Mouse (Mus musculus) forebrain, embryonic 14.5 days (tissue): ENCODE results near the gene 2010005H15Rik. TPM values are rescaled to one million over a fixed set of nuclear protein-coding genes. Genes with fewer than 3 reads are reported as not detected.
A peak's percentile ranks its signal among the peaks of the same experiment; 100 is the strongest.
"Not testable (repeated sequence)": the region's sequence is repeated elsewhere in the genome, so short reads cannot be mapped to it uniquely, and the experiment has no call there.

ENCODE experiments used
- ATAC-seq: fragments of 200-750 bp; cut with Nextera tagmentation; 2 replicates; pipeline ENCODE4 v1.8.0; 2017; ENCODE audit warnings: mild to moderate bottlenecking, moderate library complexity
- DNase-seq: peaks from one replicate; pipeline ENCODE4 v3.0.0-alpha.2; 2015; ENCODE audit warnings: low spot score
- H3K27ac ChIP-seq: fragments of 300-500 bp; sonication (generic); 2 replicates; pipeline ENCODE4 v1.5.1; 2014; ENCODE audit warnings: low read depth, mild to moderate bottlenecking, control low read depth, low read length, moderate library complexity
- H3K27me3 ChIP-seq: fragments of 300-500 bp; sonication (generic); replicated peaks from 2 replicates; pipeline ENCODE4 v1.6.1; 2014; ENCODE audit warnings: low read length, control low read depth, mixed read lengths; ENCODE audit not compliant: control insufficient read depth, insufficient read depth
- H3K36me3 ChIP-seq: fragments of 300-500 bp; sonication (generic); 2 replicates; pipeline ENCODE4 v1.6.1; 2014; ENCODE audit warnings: low read length, control low read depth; ENCODE audit not compliant: control insufficient read depth, insufficient read depth
- H3K4me1 ChIP-seq: fragments of 300-500 bp; sonication (generic); 2 replicates; pipeline ENCODE4 v1.6.1; 2014; ENCODE audit warnings: antibody characterized with exemption, low read length, control low read depth; ENCODE audit not compliant: control insufficient read depth, insufficient read depth
- H3K4me2 ChIP-seq: fragments of 300-500 bp; sonication (generic); 2 replicates; pipeline ENCODE4 v1.6.1; 2014; ENCODE audit warnings: mild to moderate bottlenecking, control low read depth, low read length
- H3K4me3 ChIP-seq: fragments of 300-500 bp; sonication (generic); 2 replicates; pipeline ENCODE4 v1.5.1; 2014; ENCODE audit warnings: low read depth, low read length, control low read depth
- H3K9ac ChIP-seq: fragments of 300-500 bp; sonication (generic); 2 replicates; pipeline ENCODE4 v1.6.1; 2014; ENCODE audit warnings: mild to moderate bottlenecking, low read length, control low read depth, moderate library complexity
- H3K9me3 ChIP-seq: fragments of 300-500 bp; sonication (generic); replicated peaks from 2 replicates; pipeline ENCODE4 v1.6.1; 2016; ENCODE audit warnings: low read length, control low read depth, mixed read lengths; ENCODE audit not compliant: control insufficient read depth
- WGBS: fragments of 180-500 bp; shearing (Covaris S2); extraction: QIAGEN DNeasy Blood & Tissue Kit; methylation state at CpG from one replicate; pipeline ENCODE4 v1.1.7; 2014; 5-methylcytosine and 5-hydroxymethylcytosine counted together
- polyA plus RNA-seq: library from polyadenylated mRNA; unstranded; fragments of >200 nt; fragmentation: Nextera tagmentation; extraction: Ambion mirVana; gene quantifications from 2 replicates; pipeline ENCODE4 v1.2.1, GENCODE M21; 2014

Gene 2010005H15Rik
- polyA plus RNA-seq = not detected in 2 replicates

DNA sequence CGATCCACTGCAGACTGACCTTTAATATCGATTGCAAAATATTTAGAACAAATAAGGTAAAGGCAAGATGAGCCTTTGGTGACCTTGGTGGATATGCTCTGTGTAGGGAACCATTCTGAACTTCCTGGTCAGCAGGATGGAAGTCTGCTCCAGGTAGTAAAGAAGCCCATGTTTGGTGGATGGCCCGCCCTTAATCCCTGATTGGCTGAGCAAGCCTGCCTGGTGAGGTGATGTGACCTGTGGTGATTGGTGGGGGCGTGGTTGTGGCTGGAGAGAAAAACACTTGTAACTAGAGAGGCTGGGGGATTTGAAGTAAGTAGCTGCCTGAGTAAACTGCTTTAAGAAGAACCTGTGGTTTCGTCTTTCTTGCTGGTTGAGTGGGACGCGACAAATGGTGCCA is at the start of gene 2010005H15Rik:
Gene 2010005H15Rik (plus strand): TSS at position 301 of the 400 bp plus-strand sequence.
- not testable (repeated sequence) for H3K4me3 ChIP-seq, H3K36me3 ChIP-seq, H3K4me1 ChIP-seq, DNase-seq, ATAC-seq, H3K27ac ChIP-seq, H3K9ac ChIP-seq, H3K9me3 ChIP-seq, H3K4me2 ChIP-seq, H3K27me3 ChIP-seq
- WGBS = 93% methylated on average over 7 of the region's 7 CpGs

GRCm38 (mm10) chr16:36176108-36176507 is 45.2 kb upstream of the 2010005H15Rik start:
- Histone ChIP-seq H3K27ac (no peak overlapping the region), H3K9ac (no peak overlapping the region), H3K27me3 (no peaks in the 10 kb centered on the region), H3K4me3 (no peak overlapping the region), H3K4me2 (no peak overlapping the region), H3K4me1 (no peaks in the 10 kb centered on the region), H3K9me3 (no peaks in the 10 kb centered on the region), H3K36me3 (no peaks in the 10 kb centered on the region)
- DNase-seq (no peak), ATAC-seq (no peak)

GRCm38 (mm10) chr16:36179910-36180309 is 41.4 kb upstream of the 2010005H15Rik start:
- Histone ChIP-seq H3K4me2 (no peak overlapping the region), H3K4me3 (no peak overlapping the region), H3K36me3 (no peaks in the 10 kb centered on the region), H3K9ac (no peak overlapping the region), H3K9me3 (no peaks in the 10 kb centered on the region), H3K27ac (no peak overlapping the region), H3K4me1 (no peaks in the 10 kb centered on the region), H3K27me3 (no peaks in the 10 kb centered on the region)
- DNase-seq (no peak), ATAC-seq (no peak)
- 85% methylated on average over 2 of the region's 2 CpGs for WGBS

DNA sequence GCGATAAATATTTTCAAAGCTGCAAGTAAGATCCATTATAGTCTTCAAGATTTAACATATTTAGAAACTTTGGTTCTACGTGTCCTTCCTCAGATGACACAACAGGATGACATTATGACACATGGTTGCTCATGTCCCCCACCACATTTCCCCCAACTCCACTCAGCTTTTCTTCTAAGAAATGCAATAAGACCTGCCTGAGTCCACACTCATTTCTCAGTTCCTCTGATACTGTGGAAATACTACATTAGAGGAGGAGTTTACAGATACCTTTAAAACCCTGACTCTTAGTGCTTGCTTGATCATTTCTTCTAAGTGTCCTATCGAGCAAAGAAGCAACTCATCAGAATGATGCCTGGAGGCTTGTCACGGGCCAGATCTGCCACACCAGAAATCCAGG is 37.4 kb upstream of the 2010005H15Rik start, which contains the start of gene Gm5483:
Gene Gm5483 (plus strand): TSS at position 301 of the 400 bp plus-strand sequence.
- not testable (repeated sequence) for H3K4me2 ChIP-seq, H3K27me3 ChIP-seq, ATAC-seq, DNase-seq, H3K4me1 ChIP-seq, H3K27ac ChIP-seq, H3K4me3 ChIP-seq, H3K9ac ChIP-seq, H3K36me3 ChIP-seq, H3K9me3 ChIP-seq
- WGBS = 87% methylated on average over 4 of the region's 4 CpGs

DNA sequence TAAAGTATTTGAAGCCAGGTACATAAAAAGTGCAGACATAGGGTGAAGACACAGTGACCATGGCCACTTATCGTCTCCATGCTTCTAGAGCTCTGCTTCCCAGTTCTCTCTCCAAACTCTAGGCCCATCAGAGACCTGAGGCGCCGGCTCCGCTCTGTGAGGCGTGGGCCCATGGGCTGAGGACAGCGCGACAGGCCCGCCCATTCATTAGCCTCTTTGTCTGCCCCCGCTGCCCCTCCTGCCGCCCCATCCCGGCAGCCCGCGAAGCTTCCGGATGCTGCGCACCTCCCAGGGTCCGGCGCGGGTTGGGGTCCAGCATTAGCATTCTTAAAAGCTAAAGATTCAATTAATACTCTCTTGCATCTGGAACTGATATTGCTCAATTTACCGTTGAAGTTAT is 22.0 kb upstream of the 2010005H15Rik start:
- Histone ChIP-seq H3K4me3 (no peak overlapping the region), H3K27me3 (no peaks in the 10 kb centered on the region), H3K4me2 (0 out of 2 replicates have a peak overlapping the region, but pooled peaks have one; percentile 14), H3K4me1 (no peaks in the 10 kb centered on the region), H3K36me3 (no peaks in the 10 kb centered on the region), H3K9ac (no peak overlapping the region), H3K27ac (no peak overlapping the region), H3K9me3 (no peaks in the 10 kb centered on the region)
- 52% methylated on average over 19 of the region's 19 CpGs for WGBS
- DNase-seq (no peak), ATAC-seq (no peak)

GRCm38 (mm10) chr16:36203846-36204245 is 17.4 kb upstream of the 2010005H15Rik start:
- Histone ChIP-seq H3K4me2 (no peak overlapping the region), H3K36me3 (no peaks in the 10 kb centered on the region), H3K4me3 (no peak overlapping the region), H3K27me3 (no peaks in the 10 kb centered on the region), H3K9me3 (no peaks in the 10 kb centered on the region), H3K4me1 (no peaks in the 10 kb centered on the region), H3K27ac (no peak overlapping the region), H3K9ac (no peak overlapping the region)
- DNase-seq (no peak), ATAC-seq (no peak)
- WGBS = 81% methylated on average over 5 of the region's 5 CpGs

GRCm38 (mm10) chr16:36205684-36206083 is 15.6 kb upstream of the 2010005H15Rik start:
- H3K27ac ChIP-seq, H3K36me3 ChIP-seq, DNase-seq, H3K4me2 ChIP-seq, H3K27me3 ChIP-seq, H3K4me3 ChIP-seq, H3K9ac ChIP-seq, H3K4me1 ChIP-seq, ATAC-seq, H3K9me3 ChIP-seq: not testable (repeated sequence)
- WGBS = 43% methylated on average over 2 of the region's 2 CpGs

GRCm38 (mm10) chr16:36209967-36210453 is 11.3 kb upstream of the 2010005H15Rik start, which contains the start of gene Gm5416:
Gene Gm5416 (plus strand): TSS chr16:36210403.
- Histone ChIP-seq H3K4me2 (no peak within 1 kb of the TSS), H3K9ac (no peak within 1 kb of the TSS), H3K9me3 (no peaks in the 10 kb centered on the region), H3K27ac (no peak within 1 kb of the TSS), H3K4me1 (no peaks in the 10 kb centered on the region), H3K36me3 (no peaks in the 10 kb centered on the region), H3K4me3 (no peak within 1 kb of the TSS), H3K27me3 (no peaks in the 10 kb centered on the region)
- 84% methylated on average over 2 of the region's 2 CpGs for WGBS
- ATAC-seq (no peak), DNase-seq (no peak)

DNA sequence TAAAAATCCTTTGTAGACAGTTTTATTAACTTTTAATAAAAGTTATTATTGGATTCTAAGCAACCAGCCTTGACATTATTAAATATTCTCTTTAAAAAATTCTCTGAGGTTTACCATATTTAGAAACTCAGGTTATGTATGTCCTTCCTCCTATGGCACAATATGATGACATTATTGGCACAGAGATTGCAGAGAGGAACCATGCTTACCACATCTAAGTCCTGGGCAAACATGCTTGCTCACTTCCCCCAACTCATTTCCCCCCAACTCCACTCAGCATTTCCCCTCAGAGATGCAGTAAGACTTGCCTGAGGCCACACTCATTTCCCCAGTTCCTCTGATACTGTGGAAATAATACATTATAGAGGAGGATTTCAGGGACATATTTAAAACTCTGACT is 39.3 kb downstream of the 2010005H15Rik start:
- not testable (repeated sequence) for H3K27me3 ChIP-seq, H3K9me3 ChIP-seq, H3K27ac ChIP-seq, H3K36me3 ChIP-seq, H3K4me1 ChIP-seq, H3K4me3 ChIP-seq, H3K9ac ChIP-seq, DNase-seq, ATAC-seq, H3K4me2 ChIP-seq
